Mouse (Mus musculus): ENCODE data around the gene Olfr715b. TPM values are rescaled to one million over a fixed set of nuclear protein-coding genes. Genes with fewer than 3 reads are reported as not detected.

Gene Olfr715b
- not detected in 2 replicates for polyA plus RNA-seq (2021; fragmentation: Nextera tagmentation)
- long read RNA-seq, experiment 1: 0 reads
- long read RNA-seq, experiment 2: 0 reads

DNA sequence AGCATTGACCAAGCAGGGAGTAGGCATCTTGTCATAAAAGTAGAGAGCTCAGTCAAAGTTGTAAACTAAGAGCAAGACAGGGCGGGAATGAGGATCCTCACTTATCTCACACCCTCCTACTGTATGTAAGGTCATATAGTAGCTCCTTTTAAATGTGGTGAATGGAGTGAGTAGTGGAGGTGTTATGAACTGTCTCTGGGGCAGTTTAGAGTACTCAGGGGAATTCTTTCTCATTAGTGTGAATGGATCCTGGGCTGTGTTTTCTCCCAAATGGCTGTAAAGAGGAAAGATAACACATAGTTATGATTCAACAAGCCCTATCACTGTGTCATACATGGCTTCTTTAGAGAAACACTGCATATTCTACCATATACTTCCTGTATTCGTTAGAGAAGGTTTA is at the start of gene Olfr715b:
Gene Olfr715b, minus strand, starts transcription at position 101 of the 400 bp plus-strand sequence.

DNA sequence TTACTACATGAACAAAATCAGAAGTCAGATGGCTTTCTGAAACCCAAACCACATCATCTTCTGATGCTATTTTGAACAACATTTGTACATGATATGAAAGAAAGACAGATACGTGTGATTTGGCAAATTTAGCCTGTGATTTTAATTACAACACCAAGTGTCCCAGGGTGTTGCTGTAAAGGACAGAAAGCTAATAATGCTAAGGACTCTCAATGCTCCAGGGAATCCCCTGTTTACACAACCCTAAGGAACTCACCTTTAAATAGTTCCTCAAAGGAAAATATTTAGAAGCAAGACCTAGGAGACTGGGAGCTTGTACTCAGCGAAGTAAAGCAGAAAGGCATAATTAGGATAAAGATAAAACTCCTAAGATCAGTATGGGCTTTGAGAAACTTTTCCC is 27.9 kb upstream of the Olfr715b start, which contains the start of gene Olfr716:
Gene Olfr716, plus strand, starts transcription at position 301 of the 400 bp plus-strand sequence.

GRCm38 (mm10) chr7:107130983-107131382 is 20.8 kb upstream of the Olfr715b start, which contains the start of gene Olfr715:
Gene Olfr715, minus strand, starts transcription at chr7:107131083.

GRCm38 (mm10) chr7:107092920-107093319 is 17.2 kb downstream of the Olfr715b start, which contains the start of gene Olfr17:
Gene Olfr17, plus strand, starts transcription at chr7:107093220.

DNA sequence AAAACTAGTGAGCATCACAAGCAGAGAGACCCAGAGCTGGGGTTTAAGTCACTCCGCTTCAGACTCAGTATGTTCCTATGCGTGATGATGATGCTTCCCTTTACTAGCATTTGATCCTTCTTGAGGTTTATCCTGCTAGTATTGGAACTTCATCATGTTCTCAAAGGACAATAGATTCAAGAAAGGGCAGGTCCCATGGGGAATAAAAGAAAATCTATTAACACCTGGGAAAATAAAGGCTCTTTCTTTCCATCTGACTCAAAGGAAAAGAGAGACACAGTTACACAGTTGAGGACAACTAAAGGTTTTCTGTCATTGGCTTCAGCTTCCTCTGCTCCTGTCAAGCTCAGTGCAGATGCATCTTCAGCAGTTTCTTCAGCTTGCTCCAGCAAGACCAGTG is 39.5 kb downstream of the Olfr715b start, which contains the start of gene Olfr714:
Gene Olfr714, plus strand, starts transcription at position 301 of the 400 bp plus-strand sequence.

Other genes with a start within 250 kb of the Olfr715b start
- gene Olfr704, start 247.2 kb downstream of the Olfr715b start, polyA plus RNA-seq (2021; fragmentation: Nextera tagmentation): not detected in 2 replicates
- gene Olfr705, start 233.5 kb downstream of the Olfr715b start, polyA plus RNA-seq (2021; fragmentation: Nextera tagmentation): not detected in 2 replicates
- not detected in 2 replicates for gene Olfr706, start 222.2 kb downstream of the Olfr715b start, polyA plus RNA-seq (2021; fragmentation: Nextera tagmentation)
- gene Olfr707, start 209.1 kb downstream of the Olfr715b start, polyA plus RNA-seq (2021; fragmentation: Nextera tagmentation): not detected in 2 replicates
- gene Olfr1532-ps1, start 202.4 kb downstream of the Olfr715b start, polyA plus RNA-seq (2021; fragmentation: Nextera tagmentation): not detected in 2 replicates
- gene Olfr709-ps1, start 178.2 kb downstream of the Olfr715b start, polyA plus RNA-seq (2021; fragmentation: Nextera tagmentation): not detected in 2 replicates
- not detected in 2 replicates for gene Olfr710, start 162.1 kb downstream of the Olfr715b start, polyA plus RNA-seq (2021; fragmentation: Nextera tagmentation)
- not detected in 2 replicates for gene Olfr6, start 146.4 kb downstream of the Olfr715b start, polyA plus RNA-seq (2021; fragmentation: Nextera tagmentation)
- gene Olfr711, start 134.9 kb downstream of the Olfr715b start, polyA plus RNA-seq (2021; fragmentation: Nextera tagmentation): not detected in 2 replicates
- not detected in 2 replicates for gene Olfr2, start 104.3 kb downstream of the Olfr715b start, polyA plus RNA-seq (2021; fragmentation: Nextera tagmentation)
- not detected in 2 replicates for gene Olfr713, start 79.2 kb downstream of the Olfr715b start, polyA plus RNA-seq (2021; fragmentation: Nextera tagmentation)
- not detected in 2 replicates for gene Olfr714, start 39.4 kb downstream of the Olfr715b start, polyA plus RNA-seq (2021; fragmentation: Nextera tagmentation)
- not detected in 2 replicates for gene Olfr17, start 17.1 kb downstream of the Olfr715b start, polyA plus RNA-seq (2021; fragmentation: Nextera tagmentation)
- not detected in 2 replicates for gene Olfr715, start 20.7 kb upstream of the Olfr715b start, polyA plus RNA-seq (2021; fragmentation: Nextera tagmentation)
- not detected in 2 replicates for gene Olfr716, start 28.0 kb upstream of the Olfr715b start, polyA plus RNA-seq (2021; fragmentation: Nextera tagmentation)
- gene Nlrp14, start 56.6 kb upstream of the Olfr715b start, polyA plus RNA-seq (2021; fragmentation: Nextera tagmentation): not detected in 2 replicates
- not detected in 2 replicates for gene Rbmxl2, start 99.1 kb upstream of the Olfr715b start, polyA plus RNA-seq (2021; fragmentation: Nextera tagmentation)

Measured in layer of hippocampus, adult 6 months (tissue).